Mouse (Mus musculus): Measurements from ENCODE around the gene Neurl1a.

Gene Neurl1a

GRCm38 (mm10) chr19:47286886-47287450 lies 108.3 kb downstream of the Neurl1a start:
- DNase-seq (ENCODE audit: low spot score), result peak; percentile 43

GRCm38 (mm10) chr19:47291307-47292080 lies 112.9 kb downstream of the Neurl1a start:
- DNase-seq (ENCODE audit: low spot score), result no peak

GRCm38 (mm10) chr19:47292451-47292951 lies 113.9 kb downstream of the Neurl1a start:
- no peak for DNase-seq (ENCODE audit: low spot score)

- DNase-seq (ENCODE audit: low spot score), result no peak
Measured at GRCm38 (mm10) chr19:47298100-47298499, 119.5 kb downstream of the Neurl1a start.

- DNase-seq (ENCODE audit: low spot score), result peak; percentile 55
Measured at GRCm38 (mm10) chr19:47301303-47302190, 122.9 kb downstream of the Neurl1a start.

GRCm38 (mm10) chr19:47302191-47302852 lies 123.7 kb downstream of the Neurl1a start:
- DNase-seq (ENCODE audit: low spot score), result no peak

- DNase-seq (ENCODE audit: low spot score), result no peak
Measured at GRCm38 (mm10) chr19:47303128-47303527, 124.5 kb downstream of the Neurl1a start.

- no peak for DNase-seq (ENCODE audit: low spot score)
Measured at GRCm38 (mm10) chr19:47304170-47304745, 125.6 kb downstream of the Neurl1a start.

- DNase-seq (ENCODE audit: low spot score), result no peak
Measured at GRCm38 (mm10) chr19:47305401-47305800, 126.8 kb downstream of the Neurl1a start.

GRCm38 (mm10) chr19:47306128-47306916 lies 127.7 kb downstream of the Neurl1a start:
- DNase-seq (ENCODE audit: low spot score), result no peak

GRCm38 (mm10) chr19:47306917-47307315 lies 128.3 kb downstream of the Neurl1a start:
- no peak for DNase-seq (ENCODE audit: low spot score)
